Mouse (Mus musculus): ENCODE data around the gene Slc50a1. TPM values are rescaled to one million over a fixed set of nuclear protein-coding genes. Genes with fewer than 3 reads are reported as not detected.

Slc50a1 gene
- polyA plus RNA-seq, 1 experiment from 2014 or later: 44.5 TPM

- under 1% methylated on average over 20 of the region's 20 CpGs for WGBS
- Histone ChIP-seq H3K9me3 (replicated peaks) (no peaks in the 10 kb centered on the region), H3K27ac (peak overlapping the region; percentile 56), H3K9ac (peak overlapping the region; percentile 56; the same call in 1 of the 2 replicates), H3K4me1 (replicated peaks) (peaks cover 22% of the 10 kb centered on the region), H3K27me3 (peaks cover 32% of the 10 kb centered on the region), H3K4me3 (peak overlapping the region; percentile 55), H3K4me2 (peak overlapping the region; percentile 66), H3K36me3 (no peaks in the 10 kb centered on the region)
- peak; percentile 63 for ATAC-seq (replicated peaks; ENCODE audit: insufficient number of reproducible peaks, insufficient read depth, low FRiP score, low read depth)
These were observed 42.2 kb downstream of the Slc50a1 start for GRCm38 (mm10) chr3:89228180-89228549.

GRCm38 (mm10) chr3:89227307-89228179, 42.8 kb downstream of the Slc50a1 start:
- Histone ChIP-seq H3K27me3 (peaks cover 32% of the 10 kb centered on the region), H3K4me1 (replicated peaks) (peaks cover 17% of the 10 kb centered on the region), H3K4me3 (peak overlapping the region; percentile 55), H3K9ac (0 out of 2 replicates have a peak overlapping the region, but pooled peaks have one; percentile 26), H3K9me3 (replicated peaks) (no peaks in the 10 kb centered on the region), H3K27ac (peak overlapping the region; percentile 56), H3K4me2 (peak overlapping the region; percentile 66), H3K36me3 (no peaks in the 10 kb centered on the region)
- ATAC-seq (replicated peaks; ENCODE audit: insufficient number of reproducible peaks, insufficient read depth, low FRiP score, low read depth): peak; percentile 74
- 4% methylated on average over 41 of the region's 41 CpGs for WGBS

- peak within 1 kb of the TSS; percentile 55 for H3K4me3 ChIP-seq
- H3K27ac ChIP-seq: peak within 1 kb of the TSS; percentile 56
- no peaks in the 10 kb centered on the region for H3K36me3 ChIP-seq
- peak within 1 kb of the TSS; percentile 66 for H3K4me2 ChIP-seq
- ATAC-seq (replicated peaks; ENCODE audit: insufficient number of reproducible peaks, insufficient read depth, low FRiP score, low read depth): peak; percentile 1; the same call in 1 of the 2 replicates
- no peaks in the 10 kb centered on the region for H3K9me3 ChIP-seq (replicated peaks)
- WGBS: 10% methylated on average over 20 of the region's 21 CpGs
- H3K4me1 ChIP-seq (replicated peaks): peaks cover 17% of the 10 kb centered on the region
- H3K9ac ChIP-seq: 0 out of 2 replicates have a peak within 1 kb of the TSS, but pooled peaks have one; percentile 26
- H3K27me3 ChIP-seq: peaks cover 32% of the 10 kb centered on the region
These were observed 43.5 kb downstream of the Slc50a1 start, which contains the start of gene Mtx1 for GRCm38 (mm10) chr3:89226900-89227299. TSS of gene Mtx1 (minus strand) at chr3:89227088.

GRCm38 (mm10) chr3:89226361-89226760, 44.0 kb downstream of the Slc50a1 start:
- no peak overlapping the region for H3K9ac ChIP-seq
- H3K9me3 ChIP-seq (replicated peaks): no peaks in the 10 kb centered on the region
- no peak overlapping the region for H3K27ac ChIP-seq
- peak overlapping the region; percentile 17; the same call in 1 of the 2 replicates for H3K4me2 ChIP-seq
- H3K4me1 ChIP-seq (replicated peaks): peaks cover 17% of the 10 kb centered on the region
- H3K4me3 ChIP-seq: peak overlapping the region; percentile 55; the same call in 1 of the 2 replicates
- peaks cover 32% of the 10 kb centered on the region for H3K27me3 ChIP-seq
- no peak for ATAC-seq (replicated peaks; ENCODE audit: insufficient number of reproducible peaks, insufficient read depth, low FRiP score, low read depth)
- 60% methylated on average over 11 of the region's 11 CpGs for WGBS
- no peaks in the 10 kb centered on the region for H3K36me3 ChIP-seq

- no peaks in the 10 kb centered on the region for H3K9me3 ChIP-seq (replicated peaks)
- ATAC-seq (replicated peaks; ENCODE audit: insufficient number of reproducible peaks, insufficient read depth, low FRiP score, low read depth): no peak
- H3K27me3 ChIP-seq: peaks cover 32% of the 10 kb centered on the region
- H3K9ac ChIP-seq: no peak overlapping the region
- H3K4me1 ChIP-seq (replicated peaks): peaks cover 17% of the 10 kb centered on the region
- peak overlapping the region; percentile 17; the same call in 1 of the 2 replicates for H3K4me2 ChIP-seq
- no peak overlapping the region for H3K27ac ChIP-seq
- 60% methylated on average over 4 of the region's 4 CpGs for WGBS
- H3K36me3 ChIP-seq: no peaks in the 10 kb centered on the region
- H3K4me3 ChIP-seq: no peak overlapping the region
These were observed 44.5 kb downstream of the Slc50a1 start for GRCm38 (mm10) chr3:89225918-89226317.

GRCm38 (mm10) chr3:89225321-89225815, 45.0 kb downstream of the Slc50a1 start:
- Histone ChIP-seq H3K27me3 (peaks cover 28% of the 10 kb centered on the region), H3K4me2 (peak overlapping the region; percentile 17; the same call in 1 of the 2 replicates), H3K9me3 (replicated peaks) (no peaks in the 10 kb centered on the region), H3K36me3 (no peaks in the 10 kb centered on the region), H3K4me1 (replicated peaks) (peaks cover 17% of the 10 kb centered on the region), H3K27ac (no peak overlapping the region), H3K4me3 (no peak overlapping the region), H3K9ac (no peak overlapping the region)
- no peak for ATAC-seq (replicated peaks; ENCODE audit: insufficient number of reproducible peaks, insufficient read depth, low FRiP score, low read depth)
- 63% methylated on average over 12 of the region's 12 CpGs for WGBS

- H3K4me2 ChIP-seq: no peak overlapping the region
- H3K9ac ChIP-seq: no peak overlapping the region
These were observed 45.6 kb downstream of the Slc50a1 start for GRCm38 (mm10) chr3:89224796-89225195.

GRCm38 (mm10) chr3:89221167-89221566, 49.2 kb downstream of the Slc50a1 start:
- no peaks in the 10 kb centered on the region for H3K9me3 ChIP-seq (replicated peaks)
- peaks cover 13% of the 10 kb centered on the region for H3K27me3 ChIP-seq
- 78% methylated on average over 5 of the region's 5 CpGs for WGBS
- H3K9ac ChIP-seq: no peak overlapping the region
- ATAC-seq (replicated peaks; ENCODE audit: insufficient number of reproducible peaks, insufficient read depth, low FRiP score, low read depth): no peak
- H3K4me1 ChIP-seq (replicated peaks): peaks cover under 1% of the 10 kb centered on the region
- H3K4me2 ChIP-seq: no peak overlapping the region
- no peak overlapping the region for H3K4me3 ChIP-seq
- H3K36me3 ChIP-seq: no peaks in the 10 kb centered on the region
- H3K27ac ChIP-seq: no peak overlapping the region

More at GRCm38 (mm10) chr3:89224796-89225195, 45.6 kb downstream of the Slc50a1 start:
- Histone ChIP-seq H3K4me1 (replicated peaks) (peaks cover 17% of the 10 kb centered on the region), H3K27ac (no peak overlapping the region), H3K9me3 (replicated peaks) (no peaks in the 10 kb centered on the region), H3K27me3 (peaks cover 22% of the 10 kb centered on the region), H3K36me3 (no peaks in the 10 kb centered on the region), H3K4me3 (no peak overlapping the region)
- 71% methylated on average over 11 of the region's 11 CpGs for WGBS
- ATAC-seq (replicated peaks; ENCODE audit: insufficient number of reproducible peaks, insufficient read depth, low FRiP score, low read depth): no peak

- no peak for ATAC-seq (replicated peaks; ENCODE audit: insufficient number of reproducible peaks, insufficient read depth, low FRiP score, low read depth)
These were observed 50.8 kb downstream of the Slc50a1 start for GRCm38 (mm10) chr3:89219546-89219945.

GRCm38 (mm10) chr3:89218271-89218670, 52.1 kb downstream of the Slc50a1 start:
- no peak for ATAC-seq (replicated peaks; ENCODE audit: insufficient number of reproducible peaks, insufficient read depth, low FRiP score, low read depth)
- no peaks in the 10 kb centered on the region for H3K27me3 ChIP-seq
- peaks cover 19% of the 10 kb centered on the region for H3K4me1 ChIP-seq (replicated peaks)
- H3K4me2 ChIP-seq: no peak overlapping the region
- no peak overlapping the region for H3K27ac ChIP-seq
- no peaks in the 10 kb centered on the region for H3K9me3 ChIP-seq (replicated peaks)
- no peak overlapping the region for H3K4me3 ChIP-seq
- no peaks in the 10 kb centered on the region for H3K36me3 ChIP-seq
- H3K9ac ChIP-seq: no peak overlapping the region
- WGBS: 79% methylated on average over 1 of the region's 1 CpGs

More at GRCm38 (mm10) chr3:89219546-89219945, 50.8 kb downstream of the Slc50a1 start:
- Histone ChIP-seq H3K4me3 (no peak overlapping the region), H3K4me1 (replicated peaks) (peaks cover 17% of the 10 kb centered on the region), H3K27me3 (no peaks in the 10 kb centered on the region), H3K9me3 (replicated peaks) (no peaks in the 10 kb centered on the region), H3K4me2 (no peak overlapping the region), H3K36me3 (no peaks in the 10 kb centered on the region), H3K9ac (no peak overlapping the region), H3K27ac (no peak overlapping the region)
- 13% methylated on average over 8 of the region's 8 CpGs for WGBS

Measured in heart, embryonic 15.5 days (tissue).